Mouse (Mus musculus) midbrain, embryonic 16.5 days (tissue): Measurements from ENCODE around the gene Tex28. TPM values are rescaled to one million over a fixed set of nuclear protein-coding genes. Genes with fewer than 3 reads are reported as not detected.
A peak's percentile ranks its signal among the peaks of the same experiment; 100 is the strongest.
"Not testable (repeated sequence)": the region's sequence is repeated elsewhere in the genome, so short reads cannot be mapped to it uniquely, and the experiment has no call there.

Source experiments
- ATAC-seq: fragments of 200-750 bp; cut with Nextera tagmentation; 2 replicates; pipeline ENCODE4 v1.8.0; 2017; ENCODE audit warnings: moderate TSS enrichment
- H3K27ac ChIP-seq: fragments of 300-500 bp; sonication (generic); 2 replicates; pipeline ENCODE4 v1.5.1; 2014; ENCODE audit warnings: mild to moderate bottlenecking, low read length, mixed read lengths
- H3K27me3 ChIP-seq: fragments of 300-500 bp; sonication (generic); 2 replicates; pipeline ENCODE4 v1.6.1; 2014; ENCODE audit warnings: low read depth, low read length, mixed read lengths; ENCODE audit not compliant: control insufficient read depth, insufficient read depth
- H3K36me3 ChIP-seq: fragments of 300-500 bp; sonication (generic); 2 replicates; pipeline ENCODE4 v1.6.1; 2014; ENCODE audit warnings: mild to moderate bottlenecking, low read length, moderate library complexity, mixed read lengths; ENCODE audit not compliant: control insufficient read depth, insufficient read depth
- H3K4me1 ChIP-seq: fragments of 300-500 bp; sonication (generic); 2 replicates; pipeline ENCODE4 v1.6.1; 2014; ENCODE audit warnings: mild to moderate bottlenecking, low read length, mixed read lengths; ENCODE audit not compliant: control insufficient read depth, insufficient read depth
- H3K4me2 ChIP-seq: fragments of 300-500 bp; sonication (generic); 2 replicates; pipeline ENCODE4 v1.6.1; 2014; ENCODE audit warnings: mild to moderate bottlenecking, low read length, mixed read lengths
- H3K4me3 ChIP-seq: fragments of 300-500 bp; sonication (generic); 2 replicates; pipeline ENCODE4 v1.5.1; 2014; ENCODE audit warnings: low read depth, mild to moderate bottlenecking, low read length, moderate library complexity, mixed read lengths
- H3K9ac ChIP-seq: fragments of 300-500 bp; sonication (generic); 2 replicates; pipeline ENCODE4 v1.6.1; 2014; ENCODE audit warnings: low read depth, low read length, mixed read lengths
- H3K9me3 ChIP-seq: fragments of 300-500 bp; sonication (generic); replicated peaks from 2 replicates; pipeline ENCODE4 v1.6.1; 2014; ENCODE audit warnings: mild to moderate bottlenecking, low read length, mixed read lengths; ENCODE audit not compliant: control insufficient read depth, poor library complexity, severe bottlenecking
- WGBS: fragments of 180-500 bp; shearing (Covaris S2); extraction: QIAGEN DNeasy Blood & Tissue Kit; methylation state at CpG from one replicate; pipeline ENCODE4 v1.1.7; 2014; 5-methylcytosine and 5-hydroxymethylcytosine counted together
- polyA plus RNA-seq: library from polyadenylated mRNA; unstranded; fragments of >200 nt; fragmentation: Nextera tagmentation; extraction: Ambion mirVana; gene quantifications from 2 replicates; pipeline ENCODE4 v1.2.1, GENCODE M21; 2015

The Tex28 gene
- polyA plus RNA-seq: not detected in 2 replicates

GRCm38 (mm10) chrX:74167738-74168137 lies at the start of gene Tex28:
Gene Tex28 (minus strand): TSS chrX:74167838.
- H3K27ac ChIP-seq: no peak within 1 kb of the TSS
- no peaks in the 10 kb centered on the region for H3K27me3 ChIP-seq
- no peak for ATAC-seq
- no peak within 1 kb of the TSS for H3K4me2 ChIP-seq
- H3K9me3 ChIP-seq: no peaks in the 10 kb centered on the region
- H3K4me1 ChIP-seq: no peaks in the 10 kb centered on the region
- no peak within 1 kb of the TSS for H3K9ac ChIP-seq
- no peak within 1 kb of the TSS for H3K4me3 ChIP-seq
- H3K36me3 ChIP-seq: no peaks in the 10 kb centered on the region
- WGBS: 94% methylated on average over 1 of the region's 1 CpGs

- Histone ChIP-seq H3K27me3 (no peaks in the 10 kb centered on the region), H3K36me3 (no peaks in the 10 kb centered on the region), H3K4me1 (no peaks in the 10 kb centered on the region), H3K4me3 (no peak overlapping the region), H3K9me3 (no peaks in the 10 kb centered on the region), H3K4me2 (no peak overlapping the region), H3K9ac (no peak overlapping the region), H3K27ac (no peak overlapping the region)
- no peak for ATAC-seq
- 86% methylated on average over 2 of the region's 2 CpGs for WGBS
These were observed 35.9 kb upstream of the Tex28 start for GRCm38 (mm10) chrX:74203556-74203955.

GRCm38 (mm10) chrX:74176959-74177358 lies 9.3 kb upstream of the Tex28 start, which contains the start of gene Tktl1:
Gene Tktl1 (plus strand): TSS chrX:74177259.
- no peak within 1 kb of the TSS for H3K4me3 ChIP-seq
- no peaks in the 10 kb centered on the region for H3K36me3 ChIP-seq
- ATAC-seq: no peak
- no peaks in the 10 kb centered on the region for H3K9me3 ChIP-seq
- WGBS: 92% methylated on average over 17 of the region's 17 CpGs
- no peaks in the 10 kb centered on the region for H3K27me3 ChIP-seq
- no peaks in the 10 kb centered on the region for H3K4me1 ChIP-seq
- H3K4me2 ChIP-seq: no peak within 1 kb of the TSS
- no peak within 1 kb of the TSS for H3K9ac ChIP-seq
- H3K27ac ChIP-seq: no peak within 1 kb of the TSS

GRCm38 (mm10) chrX:74135263-74135662 lies 32.4 kb downstream of the Tex28 start, which contains the start of gene Mecp2:
Gene Mecp2 (minus strand): TSS chrX:74135363.
- not testable (repeated sequence) for H3K9me3 ChIP-seq

GRCm38 (mm10) chrX:74127164-74127563 lies 40.5 kb downstream of the Tex28 start, which contains the start of gene Opn1mw:
Gene Opn1mw (plus strand): TSS chrX:74127464.
- Histone ChIP-seq H3K4me1 (no peaks in the 10 kb centered on the region), H3K4me3 (no peak within 1 kb of the TSS)
- no peak for ATAC-seq

More at GRCm38 (mm10) chrX:74135263-74135662, 32.4 kb downstream of the Tex28 start, which contains the start of gene Mecp2:
- WGBS: 43% methylated on average over 1 of the region's 1 CpGs
- not testable (repeated sequence) for H3K27me3 ChIP-seq, H3K36me3 ChIP-seq, H3K4me3 ChIP-seq, ATAC-seq, H3K4me2 ChIP-seq, H3K9ac ChIP-seq, H3K4me1 ChIP-seq, H3K27ac ChIP-seq

GRCm38 (mm10) chrX:74124975-74125374 lies 42.7 kb downstream of the Tex28 start:
- no peaks in the 10 kb centered on the region for H3K9me3 ChIP-seq
- no peaks in the 10 kb centered on the region for H3K4me1 ChIP-seq
- no peak overlapping the region for H3K9ac ChIP-seq
- no peak overlapping the region for H3K4me3 ChIP-seq
- no peaks in the 10 kb centered on the region for H3K36me3 ChIP-seq
- H3K27ac ChIP-seq: no peak overlapping the region
- 58% methylated on average over 2 of the region's 2 CpGs for WGBS
- no peak overlapping the region for H3K4me2 ChIP-seq
- no peaks in the 10 kb centered on the region for H3K27me3 ChIP-seq
- ATAC-seq: no peak

More at GRCm38 (mm10) chrX:74127164-74127563, 40.5 kb downstream of the Tex28 start, which contains the start of gene Opn1mw:
- no peak within 1 kb of the TSS for H3K4me2 ChIP-seq
- no peaks in the 10 kb centered on the region for H3K9me3 ChIP-seq
- H3K27ac ChIP-seq: no peak within 1 kb of the TSS
- no peak within 1 kb of the TSS for H3K9ac ChIP-seq
- no peaks in the 10 kb centered on the region for H3K36me3 ChIP-seq
- H3K27me3 ChIP-seq: no peaks in the 10 kb centered on the region

GRCm38 (mm10) chrX:74115511-74115910 lies 52.1 kb downstream of the Tex28 start:
- H3K27ac ChIP-seq: no peak overlapping the region
- peak overlapping the region; percentile 35 for H3K4me2 ChIP-seq
- 15% methylated on average over 10 of the region's 10 CpGs for WGBS
- H3K27me3 ChIP-seq: no peaks in the 10 kb centered on the region
- no peaks in the 10 kb centered on the region for H3K36me3 ChIP-seq
- peak; percentile 73 for ATAC-seq
- peak overlapping the region; percentile 33; the same call in 1 of the 2 replicates for H3K9ac ChIP-seq
- no peaks in the 10 kb centered on the region for H3K9me3 ChIP-seq
- H3K4me3 ChIP-seq: peak overlapping the region; percentile 19
- no peaks in the 10 kb centered on the region for H3K4me1 ChIP-seq

- Histone ChIP-seq H3K9me3 (no peaks in the 10 kb centered on the region), H3K36me3 (no peaks in the 10 kb centered on the region), H3K27ac (no peak overlapping the region), H3K9ac (no peak overlapping the region), H3K4me1 (no peaks in the 10 kb centered on the region), H3K4me3 (no peak overlapping the region), H3K4me2 (no peak overlapping the region), H3K27me3 (no peaks in the 10 kb centered on the region)
- ATAC-seq: no peak
These were observed 53.6 kb downstream of the Tex28 start for GRCm38 (mm10) chrX:74114036-74114435.

GRCm38 (mm10) chrX:74108747-74109146 lies 58.9 kb downstream of the Tex28 start:
- Histone ChIP-seq H3K4me1 (no peaks in the 10 kb centered on the region), H3K4me2 (no peak overlapping the region), H3K4me3 (no peak overlapping the region), H3K9me3 (no peaks in the 10 kb centered on the region), H3K27ac (no peak overlapping the region), H3K9ac (no peak overlapping the region), H3K27me3 (no peaks in the 10 kb centered on the region), H3K36me3 (no peaks in the 10 kb centered on the region)
- ATAC-seq: no peak
- WGBS: 61% methylated on average over 3 of the region's 3 CpGs
